Mouse (Mus musculus) spleen, postnatal 10 days (tissue): ENCODE data around the gene Rabgap1l.

ENCODE experiments used
- DNase-seq, 2 experiments: peaks; one replicate each; pipeline ENCODE4 v3.0.0; 2021 to 2022; ENCODE audit warnings: low spot score in 2 of 2

The Rabgap1l gene

GRCm38 (mm10) chr1:160496906-160497577 is 296.0 kb downstream of the Rabgap1l start:
- DNase-seq: no peak

GRCm38 (mm10) chr1:160485731-160486130 is 307.3 kb downstream of the Rabgap1l start:
- no peak for DNase-seq

- DNase-seq: no peak
These were observed 308.0 kb downstream of the Rabgap1l start for GRCm38 (mm10) chr1:160485028-160485427.

- no peak for DNase-seq
These were observed 311.4 kb downstream of the Rabgap1l start for GRCm38 (mm10) chr1:160481643-160482042.

- no peak for DNase-seq
These were observed 325.6 kb downstream of the Rabgap1l start for GRCm38 (mm10) chr1:160467443-160467842.

- DNase-seq: no peak
These were observed 327.8 kb downstream of the Rabgap1l start for GRCm38 (mm10) chr1:160465186-160465585.

GRCm38 (mm10) chr1:160464148-160464547 is 328.9 kb downstream of the Rabgap1l start:
- no peak for DNase-seq

GRCm38 (mm10) chr1:160460346-160460745 is 332.7 kb downstream of the Rabgap1l start:
- no peak for DNase-seq

- DNase-seq: no peak
These were observed 341.3 kb downstream of the Rabgap1l start for GRCm38 (mm10) chr1:160451663-160452062.

- DNase-seq: no peak
These were observed 344.3 kb downstream of the Rabgap1l start for GRCm38 (mm10) chr1:160448681-160449080.

- DNase-seq: no peak
These were observed 346.2 kb downstream of the Rabgap1l start for GRCm38 (mm10) chr1:160446823-160447222.

GRCm38 (mm10) chr1:160443506-160443905 is 349.5 kb downstream of the Rabgap1l start:
- DNase-seq: no peak

GRCm38 (mm10) chr1:160441679-160442078 is 351.3 kb downstream of the Rabgap1l start:
- DNase-seq: no peak

GRCm38 (mm10) chr1:160441161-160441560 is 351.9 kb downstream of the Rabgap1l start:
- DNase-seq: no peak

GRCm38 (mm10) chr1:160438820-160439219 is 354.2 kb downstream of the Rabgap1l start:
- DNase-seq: no peak

- DNase-seq: no peak
These were observed 375.7 kb downstream of the Rabgap1l start for GRCm38 (mm10) chr1:160417196-160417854.

- DNase-seq: peak in 1 of 2 experiments; percentile 18
These were observed 382.2 kb downstream of the Rabgap1l start for GRCm38 (mm10) chr1:160410822-160411221.

- DNase-seq: peak in 1 of 2 experiments; percentile 16
These were observed 383.3 kb downstream of the Rabgap1l start for GRCm38 (mm10) chr1:160409689-160410088.

GRCm38 (mm10) chr1:160409123-160409522 is 383.9 kb downstream of the Rabgap1l start:
- no peak for DNase-seq

GRCm38 (mm10) chr1:160408302-160408897 is 384.6 kb downstream of the Rabgap1l start:
- DNase-seq: no peak

GRCm38 (mm10) chr1:160399428-160399827 is 393.6 kb downstream of the Rabgap1l start:
- DNase-seq: peak in 1 of 2 experiments; percentile 33

GRCm38 (mm10) chr1:160397037-160397436 is 396.0 kb downstream of the Rabgap1l start:
- no peak for DNase-seq

GRCm38 (mm10) chr1:160387446-160387845 is 405.6 kb downstream of the Rabgap1l start:
- no peak for DNase-seq
